24 mouse cellular contexts compared by ENCODE assay signal in the genomic region with DNA sequence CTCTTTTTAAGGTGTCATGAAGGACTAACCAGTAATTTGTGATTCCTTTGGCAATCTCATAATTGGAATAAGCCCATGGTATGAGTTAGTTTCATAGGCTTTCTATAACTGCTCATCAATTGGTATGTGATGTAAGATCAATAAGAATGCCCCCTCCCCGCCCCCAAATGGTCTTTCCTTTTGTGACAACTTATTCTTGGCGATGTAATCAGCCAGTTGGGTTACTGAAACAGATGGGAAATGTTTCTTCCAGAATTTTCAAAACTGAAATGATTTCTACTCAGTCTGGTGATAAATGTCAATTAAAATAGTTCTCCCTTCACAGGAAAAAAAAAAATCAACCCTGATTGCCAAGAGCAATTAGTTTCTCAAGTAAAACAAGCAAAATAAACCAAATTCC. TPM values are rescaled to one million over a fixed set of nuclear protein-coding genes. Genes with fewer than 3 reads are reported as not detected.
DNase-seq lines count a peak whose midpoint lies in the region; ATAC-seq and TF ChIP-seq lines count a peak whose summit lies in the region.
"Had no signal": no experiment of that assay in that cellular context is flagged by ENCODE, and none has a peak within 500 bp of the region (broad histone marks: within the 10 kb centered on the region; RNA-seq: fewer than 3 reads in every experiment).

No protein-coding gene starts in this region.

- H3K27ac ChIP-seq in forebrain, embryonic 16.5 days (ENCODE audit: low read length), result peak overlapping the region; percentile 42; the same call in 1 of the 2 replicates
- H3K27ac ChIP-seq in forebrain, embryonic 11.5 days (ENCODE audit: low read depth, low read length), result no peak overlapping the region
- H3K27ac ChIP-seq in kidney, embryonic 16.5 days (ENCODE audit: low read length), result 0 out of 2 replicates have a peak overlapping the region, but pooled peaks have one; percentile 14
- H3K27ac ChIP-seq in lung, embryonic 14.5 days (ENCODE audit: low read depth), result no peak overlapping the region
- H3K27ac ChIP-seq: embryonic facial prominence, embryonic 10.5 days; embryonic facial prominence, embryonic 13.5 days; gastrocnemius, adult 2 months; heart, adult 2 months; heart, embryonic 10.5 days; hindbrain, embryonic 12.5 days; hindbrain, embryonic 15.5 days had no signal

- H3K9me3 ChIP-seq in forebrain, embryonic 16.5 days (ENCODE audit: control insufficient read depth, low read length), result no peaks in the 10 kb centered on the region
- H3K9me3 ChIP-seq in forebrain, embryonic 11.5 days (ENCODE audit: control insufficient read depth, low read length), result no peaks in the 10 kb centered on the region
- H3K9me3 ChIP-seq in kidney, embryonic 16.5 days (ENCODE audit: low read length), result no peaks in the 10 kb centered on the region
- H3K9me3 ChIP-seq in lung, embryonic 14.5 days (ENCODE audit: low read depth, low read length), result no peaks in the 10 kb centered on the region
- H3K9me3 ChIP-seq: embryonic facial prominence, embryonic 10.5 days; embryonic facial prominence, embryonic 13.5 days; heart, embryonic 10.5 days; hindbrain, embryonic 12.5 days; hindbrain, embryonic 15.5 days had no signal

- WGBS in forebrain, embryonic 16.5 days, result 67% methylated on average over 2 of the region's 2 CpGs
- whole genome bisulfite sequencing in forebrain, embryonic 11.5 days, result 82% methylated on average over 2 of the region's 2 CpGs
- 68% methylated on average over 2 of the region's 2 CpGs for WGBS in kidney, embryonic 16.5 days
- WGBS in lung, embryonic 14.5 days, result 61% methylated on average over 2 of the region's 2 CpGs

- H3K36me3 ChIP-seq in forebrain, embryonic 16.5 days (ENCODE audit: control insufficient read depth, insufficient read depth), result no peaks in the 10 kb centered on the region
- H3K36me3 ChIP-seq in forebrain, embryonic 11.5 days (ENCODE audit: control insufficient read depth, insufficient read depth, low read length), result no peaks in the 10 kb centered on the region
- no peaks in the 10 kb centered on the region for H3K36me3 ChIP-seq in kidney, embryonic 16.5 days (ENCODE audit: insufficient read depth, low read length)
- no peaks in the 10 kb centered on the region for H3K36me3 ChIP-seq in lung, embryonic 14.5 days (ENCODE audit: insufficient read depth)
- H3K36me3 ChIP-seq: embryonic facial prominence, embryonic 10.5 days; embryonic facial prominence, embryonic 13.5 days; heart, embryonic 10.5 days; hindbrain, embryonic 12.5 days; hindbrain, embryonic 15.5 days had no signal

- H3K9ac ChIP-seq in forebrain, embryonic 16.5 days (replicated peaks; ENCODE audit: low read depth, low read length), result no peak overlapping the region
- no peak overlapping the region for H3K9ac ChIP-seq in forebrain, embryonic 11.5 days (ENCODE audit: low read length)
- no peak overlapping the region for H3K9ac ChIP-seq in kidney, embryonic 16.5 days (replicated peaks; ENCODE audit: low read length)
- H3K9ac ChIP-seq in lung, embryonic 14.5 days, result no peak overlapping the region
- H3K9ac ChIP-seq: embryonic facial prominence, embryonic 13.5 days; hindbrain, embryonic 12.5 days; hindbrain, embryonic 15.5 days had no signal

- no peak for TF ChIP-seq CTCF in lung, embryonic 14.5 days (IDR thresholded peaks at IDR 0.05; ENCODE audit: low read depth)
- no peak for TF ChIP-seq CTCF in brain, embryonic 14.5 days (IDR thresholded peaks at IDR 0.05; ENCODE audit: borderline replicate concordance, extremely low read depth, insufficient read depth, insufficient read length)

- no peak overlapping the region for H3K4me2 ChIP-seq in forebrain, embryonic 16.5 days (ENCODE audit: low read length)
- no peak overlapping the region for H3K4me2 ChIP-seq in forebrain, embryonic 11.5 days (ENCODE audit: low read depth, low read length, severe bottlenecking)
- H3K4me2 ChIP-seq in kidney, embryonic 16.5 days (replicated peaks; ENCODE audit: low read depth, low read length), result no peak overlapping the region
- H3K4me2 ChIP-seq in lung, embryonic 14.5 days, result no peak overlapping the region
- H3K4me2 ChIP-seq: embryonic facial prominence, embryonic 13.5 days; hindbrain, embryonic 12.5 days; hindbrain, embryonic 15.5 days had no signal

- no peaks in the 10 kb centered on the region for H3K27me3 ChIP-seq in forebrain, embryonic 16.5 days (replicated peaks; ENCODE audit: control insufficient read depth, insufficient read depth, low read length)
- no peaks in the 10 kb centered on the region for H3K27me3 ChIP-seq in forebrain, embryonic 11.5 days (ENCODE audit: control insufficient read depth, insufficient read depth, low read length)
- no peaks in the 10 kb centered on the region for H3K27me3 ChIP-seq in kidney, embryonic 16.5 days (ENCODE audit: insufficient read depth, low read length)
- no peaks in the 10 kb centered on the region for H3K27me3 ChIP-seq in lung, embryonic 14.5 days (ENCODE audit: insufficient read depth, low read length)
- H3K27me3 ChIP-seq: embryonic facial prominence, embryonic 13.5 days; hindbrain, embryonic 12.5 days; hindbrain, embryonic 15.5 days had no signal

- H3K4me1 ChIP-seq in forebrain, embryonic 16.5 days (replicated peaks; ENCODE audit: control insufficient read depth, insufficient read depth, low read length), result no peaks in the 10 kb centered on the region
- H3K4me1 ChIP-seq in forebrain, embryonic 11.5 days (replicated peaks; ENCODE audit: control insufficient read depth, insufficient read depth, low read length), result no peaks in the 10 kb centered on the region
- H3K4me1 ChIP-seq in kidney, embryonic 16.5 days (ENCODE audit: insufficient read depth, low read length), result no peaks in the 10 kb centered on the region
- H3K4me1 ChIP-seq in lung, embryonic 14.5 days (ENCODE audit: insufficient read depth), result no peaks in the 10 kb centered on the region
- H3K4me1 ChIP-seq: hindbrain, embryonic 12.5 days; hindbrain, embryonic 15.5 days had no signal

- no peak overlapping the region for H3K4me3 ChIP-seq in forebrain, embryonic 16.5 days (replicated peaks; ENCODE audit: low read length)
- no peak overlapping the region for H3K4me3 ChIP-seq in forebrain, embryonic 11.5 days (ENCODE audit: low read depth, low read length)
- H3K4me3 ChIP-seq in kidney, embryonic 16.5 days (ENCODE audit: low read length), result no peak overlapping the region
- H3K4me3 ChIP-seq in lung, embryonic 14.5 days (ENCODE audit: low read depth, low read length), result no peak overlapping the region
- H3K4me3 ChIP-seq: embryonic facial prominence, embryonic 10.5 days; embryonic facial prominence, embryonic 13.5 days; erythroblast, embryonic 14.5 days; gastrocnemius, adult 2 months; heart, adult 2 months; heart, embryonic 10.5 days; hindbrain, embryonic 12.5 days; hindbrain, embryonic 15.5 days had no signal

- no peak for ATAC-seq in forebrain, embryonic 16.5 days
- no peak for ATAC-seq in forebrain, embryonic 11.5 days (replicated peaks; ENCODE audit: low FRiP score)
- no peak for ATAC-seq in kidney, embryonic 16.5 days (ENCODE audit: low FRiP score, low TSS enrichment)
- no peak for ATAC-seq in lung, embryonic 14.5 days (ENCODE audit: insufficient read depth)
- ATAC-seq: CD4-positive, CD25-positive, alpha-beta regulatory T cell, adult 4 months had no signal

- no peak for TF ChIP-seq POLR2A in brain, embryonic 14.5 days (IDR thresholded peaks at IDR 0.05; ENCODE audit: borderline replicate concordance, extremely low read depth, insufficient read depth, insufficient read length, poor library complexity, severe bottlenecking)

- no peak for DNase-seq in forebrain, embryonic 11.5 days (ENCODE audit: low spot score)
- no peak for DNase-seq in kidney, adult 8-10 months
- peak; percentile 28 for DNase-seq in lung, embryonic 14.5 days
- DNase-seq in lung, postnatal 14 days, result no peak
- DNase-seq in brain, embryonic 14.5 days (ENCODE audit: low read depth), result peak; percentile 57
- no peak for DNase-seq in gastrocnemius, postnatal 25 days
- DNase-seq: adrenal gland, adult 2 months; adrenal gland, postnatal 14 days; cerebellum, adult 11-12 months; cerebellum, adult 8-10 months; cerebellum, postnatal 36 days; embryo, embryonic 11 days; gastrocnemius, adult 2 months; gastrocnemius, postnatal 14 days; heart, adult 2 months had no signal

RNA-seq across cellular contexts. Expression of a gene that starts 18.5 kb away (rescaled TPM):
- polyA plus RNA-seq in forebrain, embryonic 16.5 days (2015; fragmentation: Nextera tagmentation; extraction: Ambion mirVana), result 8.3 and 9.0 TPM in 2 replicates
- 5.0 and 5.3 TPM in 2 replicates for polyA plus RNA-seq in forebrain, embryonic 11.5 days (2014; fragmentation: Nextera tagmentation; extraction: Ambion mirVana)
- polyA plus RNA-seq in kidney, embryonic 16.5 days (2015; fragmentation: Nextera tagmentation; extraction: Ambion mirVana), result 8.9 and 9.6 TPM in 2 replicates
- 7.1 and 7.7 TPM in 2 replicates for polyA plus RNA-seq in lung, embryonic 14.5 days (2014; fragmentation: Nextera tagmentation; extraction: Ambion mirVana)
- 19.6 and 31.4 TPM in 2 replicates for polyA plus RNA-seq in brain, embryonic 14.5 days (2012; rRNA removed)
- total RNA-seq in gastrocnemius, postnatal 25 days (2021), result 1 to 10 TPM; 7.2 to 7.5 TPM

Comparison
In these comparisons a context has a peak if more than half of its experiments do, and no peak if none do; other contexts are left out.
1. H3K27ac ChIP-seq: peak in forebrain, embryonic 16.5 days (single experiment) and kidney, embryonic 16.5 days (single experiment); none in forebrain, embryonic 11.5 days (single experiment) and lung, embryonic 14.5 days (single experiment).
2. DNase-seq: peak in lung, embryonic 14.5 days (single experiment) and brain, embryonic 14.5 days (single experiment); none in forebrain, embryonic 11.5 days (single experiment), kidney, adult 8-10 months (0 of 2), lung, postnatal 14 days (single experiment) and gastrocnemius, postnatal 25 days (single experiment).